Mouse (Mus musculus) layer of hippocampus, postnatal 36 days (tissue): ENCODE measurements around the gene Tbc1d19. TPM values are rescaled to one million over a fixed set of nuclear protein-coding genes. Genes with fewer than 3 reads are reported as not detected.

Experiments
- total RNA-seq, 2 experiments: library from RNA; stranded (reverse); gene quantifications; 2 replicates each; pipeline ENCODE4 v1.2.3; 2021

The Tbc1d19 gene
- total RNA-seq, 2 experiments from 2014 or later: 54.2 to 68.1 TPM

Other genes with a start within 250 kb of the Tbc1d19 start
- gene Cckar, start 101.9 kb upstream of the Tbc1d19 start, total RNA-seq: not detected
- gene Stim2, start 188.9 kb downstream of the Tbc1d19 start, total RNA-seq: 100 to 1,000 TPM; 164 to 175 TPM